Mouse (Mus musculus): ENCODE results near the gene Cdc42se2.

- TF ChIP-seq CTCF (IDR thresholded peaks at IDR 0.05) (no peak), EP300 (IDR thresholded peaks at IDR 0.05) (no peak)
Measured at GRCm38 (mm10) chr11:54811054-54811453, 23.6 kb upstream of the Cdc42se2 start.
